Mouse (Mus musculus) lung, adult 2 months (tissue): Measurements from ENCODE around the gene Mylk4. TPM values are rescaled to one million over a fixed set of nuclear protein-coding genes. Genes with fewer than 3 reads are reported as not detected.

Experiments
- DNase-seq: peaks from one replicate; pipeline ENCODE4 v3.0.0; 2022
- H3K4me1 ChIP-seq: fragments of 200-500 bp; 2 replicates; pipeline ENCODE4 v1.6.1; 2011; ENCODE audit warnings: low read length; ENCODE audit not compliant: control insufficient read depth, insufficient read depth
- H3K4me3 ChIP-seq: fragments of 200-500 bp; replicated peaks from 2 replicates; pipeline ENCODE3; 2011; ENCODE audit warnings: low read depth, mild to moderate bottlenecking, control low read depth, low read length; ENCODE audit errors: extremely low read depth
- CTCF ChIP-seq: fragments of 200-500 bp; IDR thresholded peaks from 2 replicates; pipeline ENCODE4 v1.5.1; 2011; ENCODE audit warnings: mild to moderate bottlenecking, low read length, control low read depth; ENCODE audit not compliant: insufficient read depth
- POLR2A ChIP-seq: fragments of 200-500 bp; IDR thresholded peaks from 2 replicates; pipeline ENCODE4 v1.6.1; 2011; ENCODE audit warnings: low read depth, mild to moderate bottlenecking, control low read depth, low read length, borderline replicate concordance; ENCODE audit errors: extremely low read depth
- WGBS: fragments of 180-500 bp; shearing (Covaris S2); methylation state at CpG from one replicate; pipeline ENCODE4 v1.1.7; 2018; 5-methylcytosine and 5-hydroxymethylcytosine counted together
- polyA plus RNA-seq: library from polyadenylated mRNA; depleted of rRNA; stranded (reverse); fragments of >200 nt; gene quantifications from 2 replicates; pipeline ENCODE4 v1.2.3, GENCODE M21; 2012

Mylk4 gene
- polyA plus RNA-seq, 1 experiment: 4.1 TPM

GRCm38 (mm10) chr13:32797085-32797484, 13.3 kb upstream of the Mylk4 start:
- Histone ChIP-seq H3K4me1 (no peaks in the 10 kb centered on the region), H3K4me3 (no peak overlapping the region)
- TF ChIP-seq CTCF: no peak
- TF ChIP-seq POLR2A: no peak
- DNase-seq: no peak
- WGBS: 83% methylated on average over 1 of the region's 1 CpGs

GRCm38 (mm10) chr13:32795166-32795565, 11.4 kb upstream of the Mylk4 start:
- no peak for DNase-seq
- TF ChIP-seq POLR2A (no peak), CTCF (no peak)
- Histone ChIP-seq H3K4me1 (no peaks in the 10 kb centered on the region), H3K4me3 (no peak overlapping the region)
- WGBS: 90% methylated on average over 5 of the region's 5 CpGs

- 46% methylated on average over 2 of the region's 2 CpGs for WGBS
- no peaks in the 10 kb centered on the region for H3K4me1 ChIP-seq
- TF ChIP-seq POLR2A (no peak), CTCF (no peak)
- DNase-seq: no peak
- H3K4me3 ChIP-seq: no peak overlapping the region
These were observed 10.9 kb upstream of the Mylk4 start for GRCm38 (mm10) chr13:32794619-32795018.

- no peak for TF ChIP-seq POLR2A
- no peaks in the 10 kb centered on the region for H3K4me1 ChIP-seq
- 73% methylated on average over 4 of the region's 4 CpGs for WGBS
- DNase-seq: no peak
- H3K4me3 ChIP-seq: no peak overlapping the region
These were observed 6.0 kb upstream of the Mylk4 start for GRCm38 (mm10) chr13:32789781-32790180.

- TF ChIP-seq POLR2A (no peak), CTCF (no peak)
- no peaks in the 10 kb centered on the region for H3K4me1 ChIP-seq
- H3K4me3 ChIP-seq: no peak overlapping the region
- DNase-seq: no peak
- WGBS: 57% methylated on average over 2 of the region's 2 CpGs
These were observed 3.8 kb upstream of the Mylk4 start for GRCm38 (mm10) chr13:32787584-32787983.

GRCm38 (mm10) chr13:32783055-32783454, 699 bp downstream of the Mylk4 start:
- no peak for DNase-seq
- 47% methylated on average over 5 of the region's 5 CpGs for WGBS
- no peak; the same call in 1 of the 2 replicates for TF ChIP-seq CTCF
- Histone ChIP-seq H3K4me1 (no peaks in the 10 kb centered on the region), H3K4me3 (no peak overlapping the region)

GRCm38 (mm10) chr13:32778861-32779260, 4.9 kb downstream of the Mylk4 start:
- DNase-seq: no peak
- Histone ChIP-seq H3K4me3 (no peak overlapping the region), H3K4me1 (no peaks in the 10 kb centered on the region)
- TF ChIP-seq CTCF: no peak
- TF ChIP-seq POLR2A: no peak
- whole genome bisulfite sequencing: 72% methylated on average over 3 of the region's 3 CpGs

- no peak for DNase-seq
- 84% methylated on average over 10 of the region's 10 CpGs for WGBS
- TF ChIP-seq POLR2A: no peak
- TF ChIP-seq CTCF: no peak
- H3K4me3 ChIP-seq: no peak overlapping the region
- H3K4me1 ChIP-seq: no peaks in the 10 kb centered on the region
These were observed 7.4 kb downstream of the Mylk4 start for GRCm38 (mm10) chr13:32776350-32776749.

GRCm38 (mm10) chr13:32775889-32776288, 7.9 kb downstream of the Mylk4 start:
- H3K4me1 ChIP-seq: no peaks in the 10 kb centered on the region
- no peak for TF ChIP-seq CTCF
- no peak for TF ChIP-seq POLR2A
- H3K4me3 ChIP-seq: no peak overlapping the region
- no peak for DNase-seq
- WGBS: 84% methylated on average over 9 of the region's 9 CpGs

GRCm38 (mm10) chr13:32769960-32770359, 13.8 kb downstream of the Mylk4 start:
- no peak overlapping the region for H3K4me3 ChIP-seq
- WGBS: 30% methylated on average over 3 of the region's 3 CpGs
- no peak for DNase-seq
- no peaks in the 10 kb centered on the region for H3K4me1 ChIP-seq
- TF ChIP-seq CTCF: no peak
- no peak for TF ChIP-seq POLR2A

GRCm38 (mm10) chr13:32768104-32768503, 15.7 kb downstream of the Mylk4 start:
- TF ChIP-seq POLR2A (no peak), CTCF (no peak; the same call in 1 of the 2 replicates)
- DNase-seq: no peak
- 14% methylated on average over 4 of the region's 4 CpGs for WGBS
- Histone ChIP-seq H3K4me1 (no peaks in the 10 kb centered on the region), H3K4me3 (no peak overlapping the region)
